Mouse (Mus musculus) fat pad, adult 2 months (tissue): ENCODE data around the gene Nid1.

Experiments used
- DNase-seq: peaks from one replicate; pipeline ENCODE4 v3.0.0-alpha.2; 2011; ENCODE audit warnings: low read depth, low spot score; ENCODE audit errors: extremely low read depth

Gene Nid1

DNA sequence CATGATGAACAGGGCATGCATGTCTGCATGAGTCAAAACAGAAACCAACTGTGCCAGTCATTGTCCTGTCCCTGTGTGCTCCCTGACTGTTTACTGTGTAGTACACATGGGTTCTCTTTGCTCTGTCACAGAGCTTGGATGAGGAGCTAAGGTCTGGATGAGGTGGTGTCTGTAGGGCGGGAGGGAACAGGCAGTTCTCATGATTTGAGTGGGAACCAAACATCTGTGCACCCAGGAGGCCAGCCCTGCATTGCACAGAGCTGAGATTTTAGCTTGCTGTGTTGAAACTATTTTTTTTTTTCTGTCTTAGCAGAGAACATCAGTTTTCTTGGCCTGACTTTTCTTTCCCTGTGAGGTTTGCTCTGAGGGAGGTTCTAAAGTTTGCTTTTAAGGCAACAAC, 50.5 kb downstream of the Nid1 start:
- DNase-seq: no peak

DNA sequence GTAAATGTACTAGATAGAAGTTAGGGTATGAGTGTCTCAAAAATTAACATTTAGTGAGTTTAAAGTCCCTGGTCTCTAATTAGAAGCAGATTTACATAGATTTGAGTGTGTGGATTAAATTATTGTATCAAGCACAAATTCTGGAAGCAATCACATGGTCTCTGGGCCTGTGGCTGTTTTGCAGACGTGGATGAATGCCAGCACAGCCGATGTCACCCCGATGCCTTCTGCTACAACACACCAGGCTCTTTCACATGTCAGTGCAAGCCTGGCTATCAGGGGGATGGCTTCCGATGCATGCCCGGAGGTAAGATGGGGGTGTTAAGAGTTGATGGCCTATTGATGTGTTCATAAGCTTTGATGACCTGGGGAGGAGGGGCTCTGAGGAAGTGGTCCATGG, 52.5 kb downstream of the Nid1 start:
- no peak for DNase-seq

DNA sequence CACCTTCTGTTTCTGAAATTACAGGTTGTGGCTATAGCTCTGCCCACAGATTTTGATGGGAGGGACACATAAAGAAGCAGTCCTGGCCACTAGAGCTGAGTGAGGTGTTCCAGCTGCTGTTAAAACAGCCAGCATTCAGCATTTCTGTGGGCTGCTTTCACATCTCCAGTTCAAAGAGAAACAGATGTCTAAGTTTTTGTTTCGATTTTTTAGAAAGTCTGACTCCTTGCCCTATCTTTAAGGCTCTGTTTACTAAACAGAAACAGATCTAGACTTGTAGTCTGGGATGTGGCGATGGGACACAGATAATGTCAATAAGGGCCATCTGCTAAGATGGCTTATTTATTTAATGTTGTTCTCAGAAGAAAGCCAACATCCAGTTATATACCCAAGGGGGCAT, 54.8 kb downstream of the Nid1 start:
- no peak for DNase-seq

DNA sequence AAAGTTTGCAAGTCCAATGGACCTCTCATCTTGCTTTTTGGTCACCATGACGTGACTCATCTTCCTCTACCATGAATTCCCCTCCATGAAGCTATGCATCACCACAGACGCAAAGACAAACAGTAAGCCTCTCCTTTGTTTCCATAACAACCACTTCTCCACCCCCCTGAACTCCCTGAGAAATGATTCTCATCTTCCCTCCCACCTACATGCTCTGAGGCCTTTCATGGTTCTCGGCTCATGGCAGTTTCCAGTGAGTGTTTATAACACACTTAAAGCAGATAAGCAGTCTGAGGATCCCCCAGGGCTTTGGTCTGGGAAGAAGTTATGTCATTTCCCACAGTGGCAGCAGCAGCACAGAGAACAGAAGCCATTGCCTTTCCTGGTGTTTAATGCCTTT, 56.2 kb downstream of the Nid1 start:
- no peak for DNase-seq

DNA sequence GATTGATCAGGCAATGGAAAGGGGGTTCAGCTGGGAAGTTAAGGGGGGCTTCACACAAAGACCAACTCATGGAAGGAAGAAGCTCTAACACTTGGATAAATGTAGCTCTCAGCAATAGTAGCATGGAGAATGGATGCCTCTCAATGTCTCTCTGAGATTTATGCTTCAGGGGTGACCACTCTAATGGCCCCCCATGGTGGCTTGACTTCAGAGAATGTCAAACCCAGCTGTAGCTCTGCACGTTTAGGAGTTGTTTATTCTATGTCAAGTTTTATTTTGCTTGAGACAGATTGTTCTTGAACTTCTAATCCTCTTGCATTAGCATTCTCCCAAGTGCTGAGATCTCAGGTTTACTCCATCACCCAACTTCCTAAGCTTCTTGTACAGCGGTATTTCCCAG, 60.7 kb downstream of the Nid1 start:
- DNase-seq: no peak

DNA sequence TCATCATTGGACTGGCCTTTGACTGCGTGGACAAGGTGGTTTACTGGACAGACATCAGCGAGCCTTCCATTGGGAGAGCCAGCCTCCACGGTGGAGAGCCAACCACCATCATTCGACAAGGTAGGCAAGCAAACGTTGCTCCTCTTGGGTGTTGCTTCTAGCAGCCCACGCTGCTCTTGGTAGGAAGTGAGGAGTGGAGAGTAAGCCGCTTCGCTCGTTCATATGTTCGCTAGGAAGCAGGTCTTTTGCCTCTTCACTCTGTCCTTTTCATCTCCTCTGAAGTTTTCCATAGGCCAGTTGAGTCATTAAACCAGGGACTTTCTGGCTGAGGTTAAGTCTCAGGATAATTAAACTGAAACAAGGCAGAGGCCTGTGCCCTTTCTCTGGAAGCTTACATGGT, 65.1 kb downstream of the Nid1 start:
- no peak for DNase-seq

DNA sequence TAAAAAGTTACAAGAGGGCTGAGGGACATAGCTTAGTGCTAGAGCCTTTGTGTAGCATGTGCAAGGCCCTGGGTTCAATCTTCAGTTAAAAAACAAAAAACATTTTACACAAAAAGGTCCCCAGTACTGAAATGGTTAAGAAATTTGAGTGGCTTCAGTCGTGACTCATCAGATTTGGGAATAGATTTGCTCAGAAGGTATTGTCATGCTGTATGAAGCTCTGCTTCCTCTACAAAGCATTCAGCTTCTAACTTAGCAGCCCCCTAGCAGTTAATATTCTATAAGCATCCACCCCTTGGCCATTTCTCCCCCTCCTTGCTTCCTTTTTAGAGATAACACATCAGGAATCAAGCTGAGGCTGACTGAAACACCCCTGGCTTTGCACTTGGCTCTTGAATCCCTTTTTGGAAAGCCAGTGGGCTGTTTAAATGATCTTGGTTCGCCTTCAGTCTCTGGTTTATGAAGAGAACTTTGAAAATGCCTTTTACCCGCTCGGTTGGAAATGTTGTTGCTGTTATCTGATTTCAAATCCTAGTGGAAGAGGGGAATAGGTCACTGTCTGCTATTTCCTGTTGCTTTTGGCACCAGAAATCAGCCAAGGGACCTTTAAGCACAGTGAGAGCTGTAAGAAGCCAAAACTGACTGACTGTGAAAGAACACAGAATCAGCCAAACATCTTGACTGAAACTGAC, 66.5 kb downstream of the Nid1 start:
- peak; percentile 73 for DNase-seq

DNA sequence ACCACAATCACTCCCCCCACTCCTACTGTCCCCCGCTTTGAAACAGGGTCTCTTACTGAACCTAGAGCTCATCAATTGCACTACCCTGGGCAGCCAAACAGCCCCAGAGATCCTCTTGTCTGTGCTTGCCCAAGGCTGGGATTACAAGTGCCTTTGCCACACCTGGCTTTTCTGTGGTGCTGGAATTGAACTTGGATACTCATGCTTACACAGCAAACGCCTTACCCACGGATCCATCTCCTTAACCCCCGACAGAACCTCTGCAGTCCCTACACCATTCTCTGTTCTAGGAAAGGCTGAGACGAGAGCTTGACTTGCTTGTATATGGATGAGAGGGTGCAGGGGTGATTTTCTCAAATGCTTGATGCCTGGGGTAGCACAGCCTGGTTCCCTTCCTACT, 67.7 kb downstream of the Nid1 start:
- DNase-seq: peak; percentile 58

DNA sequence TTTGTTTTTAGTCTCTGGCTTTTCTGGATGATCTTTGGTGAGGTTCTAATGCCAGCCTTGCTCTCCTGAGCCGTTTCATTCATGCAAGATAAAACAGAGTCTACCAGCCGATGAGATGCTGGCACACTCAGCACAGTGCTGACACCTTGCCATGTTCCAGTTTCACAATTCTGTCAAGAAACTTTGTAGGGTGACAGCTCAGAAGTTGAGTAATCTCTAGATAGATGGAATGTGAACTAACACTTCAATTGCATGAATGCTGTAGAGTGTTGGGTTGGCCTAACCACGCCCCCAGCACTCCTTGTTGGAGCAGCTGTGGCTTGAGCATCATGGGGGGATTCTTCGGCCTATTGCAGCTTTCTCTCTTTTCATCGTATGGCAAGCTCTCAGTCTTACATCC, 69.2 kb downstream of the Nid1 start:
- DNase-seq: peak; percentile 75

DNA sequence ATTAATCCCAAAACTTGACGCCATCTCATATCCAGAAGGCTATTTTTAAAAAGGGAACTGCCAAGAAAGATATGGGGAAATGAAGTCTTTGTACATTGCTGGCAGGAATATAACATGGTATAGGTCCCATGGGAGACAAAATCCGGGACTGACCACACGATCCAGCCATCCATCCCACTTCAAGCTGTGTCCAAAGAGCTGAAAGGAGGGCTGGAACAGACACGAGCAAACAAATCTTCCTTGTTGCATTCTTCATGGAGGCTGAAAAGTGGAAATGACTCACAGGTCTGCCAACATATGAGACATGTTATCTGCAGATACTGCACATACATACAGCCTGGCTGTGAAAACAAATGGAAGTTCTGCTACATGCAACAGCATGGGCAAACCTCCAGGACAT, 77.5 kb downstream of the Nid1 start:
- DNase-seq: no peak

DNA sequence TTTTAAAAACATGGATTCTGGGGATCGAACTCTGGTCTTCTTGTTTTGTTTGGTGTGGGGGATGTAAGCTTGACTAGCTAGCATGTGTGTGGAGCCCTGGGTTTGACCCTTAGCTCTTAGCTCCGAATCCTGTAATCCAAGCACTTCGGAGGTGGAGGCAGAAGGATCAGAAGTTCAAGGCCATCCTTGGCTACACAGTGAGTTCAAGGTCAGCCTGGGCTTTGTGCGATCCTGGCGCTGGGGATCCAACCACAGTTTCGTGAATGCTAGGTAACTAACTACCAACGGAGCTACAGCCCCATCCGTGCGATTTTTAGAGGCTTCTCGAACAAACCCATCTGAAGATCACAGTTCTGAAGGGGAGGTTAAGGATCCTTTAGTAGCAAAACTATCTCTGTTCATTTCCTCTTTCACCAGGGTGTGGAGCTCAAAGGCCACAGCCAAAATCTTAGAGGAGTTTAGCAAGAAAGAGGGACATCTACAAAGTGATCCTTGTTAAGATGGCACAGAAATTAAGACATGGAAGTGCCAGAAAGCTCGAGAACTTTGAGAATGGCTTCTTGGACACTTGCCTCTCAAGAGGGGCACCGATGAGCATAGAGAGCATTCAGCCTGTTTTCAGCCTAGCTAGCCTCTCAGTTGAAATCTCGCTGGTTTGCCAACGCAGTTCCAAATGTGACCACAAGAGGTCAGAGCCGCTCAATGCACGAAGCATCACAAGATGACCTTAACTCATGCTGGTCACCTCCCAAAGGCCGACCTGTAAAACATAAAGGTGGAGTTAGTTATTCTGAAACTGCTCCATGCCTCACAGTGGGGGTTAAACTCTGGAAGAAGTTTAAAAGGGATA, 79.2 kb downstream of the Nid1 start:
- no peak for DNase-seq

DNA sequence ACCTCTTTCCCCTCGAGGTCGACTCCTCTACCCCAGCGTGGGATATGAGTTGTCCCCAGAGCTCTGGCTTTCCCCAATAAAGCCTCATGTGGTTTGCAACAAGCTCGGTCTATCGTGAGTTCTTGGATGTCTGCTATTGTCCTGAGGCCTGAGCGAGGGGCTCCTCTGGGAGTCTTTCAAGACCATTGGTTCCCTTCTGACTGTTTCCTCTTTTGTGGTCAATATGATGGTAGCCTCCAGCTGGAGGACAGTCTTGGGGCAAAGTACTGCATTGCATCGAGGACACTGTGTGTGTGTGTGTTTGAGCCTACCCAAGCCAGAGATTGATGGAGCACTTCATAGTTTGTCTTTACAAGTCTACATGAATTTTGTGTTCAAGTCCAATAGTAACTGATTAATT, 80.8 kb downstream of the Nid1 start:
- DNase-seq: no peak

DNA sequence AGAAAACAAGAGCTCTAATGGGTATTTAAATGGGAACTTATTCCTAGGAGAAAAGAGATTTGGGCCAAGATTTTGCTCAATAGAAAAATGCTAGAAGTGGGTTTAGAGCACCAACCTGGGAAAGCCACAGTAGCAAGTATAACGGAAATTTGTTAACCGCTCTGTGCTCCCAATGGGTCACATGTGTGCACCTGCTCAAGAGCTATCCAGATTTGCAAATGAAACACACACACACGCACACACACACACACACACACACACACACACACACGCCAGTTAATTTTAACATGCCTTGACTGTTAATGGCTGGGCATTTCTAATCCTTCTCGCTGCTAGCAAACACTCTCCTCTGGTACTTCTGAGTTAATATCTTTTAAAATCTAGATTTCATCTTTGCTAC, 83.1 kb downstream of the Nid1 start:
- no peak for DNase-seq

DNA sequence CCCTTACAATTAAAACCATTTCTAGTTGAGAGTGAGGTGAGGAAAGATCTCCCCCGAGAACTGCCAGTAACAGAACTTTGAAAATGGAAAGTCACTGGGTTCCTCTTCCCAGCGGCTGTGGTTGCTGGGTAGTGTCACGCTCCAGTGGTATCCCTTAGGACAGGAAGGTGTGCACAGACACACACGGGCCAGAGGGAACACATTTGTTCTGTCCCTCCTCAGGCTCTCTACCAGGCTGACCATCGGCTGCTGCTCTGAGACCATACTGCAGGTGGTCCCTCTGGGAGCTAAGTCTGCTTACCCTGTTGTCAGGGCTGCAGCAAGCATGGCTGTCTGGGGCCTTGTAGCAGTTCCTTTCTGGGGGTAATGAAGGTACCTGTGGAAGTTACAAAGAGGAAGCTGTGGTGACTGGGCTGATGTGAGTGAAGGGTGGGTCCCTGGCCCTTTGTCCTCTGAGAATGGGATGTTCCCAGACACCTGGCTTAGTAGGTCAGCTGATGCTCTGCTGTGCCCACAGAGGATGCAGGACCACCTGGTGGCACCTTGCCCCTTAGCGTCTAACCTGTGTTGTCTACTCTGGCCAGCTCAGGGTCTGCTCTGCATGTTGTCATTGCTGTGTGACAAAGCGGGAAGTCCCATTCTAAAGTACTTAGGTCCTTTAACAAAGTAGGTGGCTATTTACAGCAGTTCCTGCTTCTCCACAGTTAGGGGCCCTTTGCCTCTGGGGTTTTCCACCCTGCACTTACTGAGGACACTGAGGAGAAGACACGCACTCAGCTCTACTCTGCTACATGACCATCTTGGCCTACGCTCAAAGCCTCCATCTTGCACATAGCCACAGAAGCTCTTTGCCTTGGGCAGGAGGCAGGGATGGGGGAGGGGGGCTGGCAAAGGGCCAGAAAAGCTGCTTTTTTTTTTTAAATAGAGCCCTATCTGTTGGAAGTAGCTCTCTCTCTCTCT, 86.6 kb downstream of the Nid1 start:
- DNase-seq: no peak

DNA sequence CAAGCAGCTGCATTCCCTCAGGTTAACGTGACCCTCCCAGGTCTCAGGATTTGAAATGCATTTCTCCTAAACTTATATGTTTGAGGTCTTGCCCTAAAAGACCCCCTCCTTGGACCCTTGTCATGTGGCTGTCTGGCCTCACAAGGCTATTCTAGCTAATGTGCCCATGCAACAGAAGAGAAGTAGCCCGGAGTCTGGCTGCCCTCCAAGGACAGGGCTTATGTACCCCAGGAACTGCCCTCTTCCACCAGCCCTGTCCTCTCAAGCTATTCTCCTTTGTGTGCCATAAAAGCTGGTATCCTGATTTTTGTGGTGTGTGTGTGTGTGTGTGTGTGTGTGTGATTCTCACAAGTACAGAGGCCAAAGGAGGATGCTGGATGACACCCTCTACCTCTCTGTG, 87.9 kb downstream of the Nid1 start:
- no peak for DNase-seq

DNA sequence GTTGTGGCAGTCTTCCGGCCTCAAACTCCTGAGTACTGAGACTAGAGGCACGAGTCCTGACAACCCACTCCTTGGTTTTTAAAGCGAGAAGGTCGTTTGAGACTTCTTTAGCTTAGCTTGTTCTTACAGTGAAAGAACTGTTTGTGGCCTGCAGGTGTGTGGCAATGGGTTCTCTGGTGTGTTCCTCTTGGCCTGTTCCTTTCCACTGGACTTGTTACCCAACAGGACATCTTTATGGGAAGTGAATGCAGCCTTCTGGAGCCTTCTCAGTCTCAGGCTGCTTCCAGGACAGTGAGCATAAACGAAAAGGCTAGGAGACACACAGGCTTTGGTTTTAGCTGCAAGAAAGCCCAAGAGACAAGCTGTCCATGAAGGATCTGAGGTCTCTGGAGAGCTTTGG, 88.5 kb downstream of the Nid1 start:
- DNase-seq: peak; percentile 58

DNA sequence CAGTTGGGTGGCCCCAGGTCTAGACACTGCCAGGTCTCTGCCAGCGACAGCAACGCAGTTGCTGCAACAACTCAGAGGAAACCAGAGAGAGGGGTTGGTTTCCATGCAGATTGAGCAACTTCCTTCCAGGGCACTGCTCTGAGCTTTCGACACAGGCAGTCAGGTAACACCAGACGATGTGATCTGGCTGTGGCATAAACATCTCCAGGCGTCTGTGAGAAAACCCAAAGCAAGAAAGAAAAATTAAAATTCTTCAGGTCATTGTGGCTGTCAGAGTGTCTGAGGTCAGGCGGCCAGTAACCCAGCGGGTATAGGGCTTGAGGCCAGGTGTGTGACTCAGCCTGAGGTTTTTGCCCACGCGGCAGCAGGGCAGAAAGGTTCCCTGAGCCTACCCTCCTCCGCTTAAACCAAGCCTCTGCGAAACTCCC, 91.8 kb downstream of the Nid1 start:
- peak; percentile 96 for DNase-seq

DNA sequence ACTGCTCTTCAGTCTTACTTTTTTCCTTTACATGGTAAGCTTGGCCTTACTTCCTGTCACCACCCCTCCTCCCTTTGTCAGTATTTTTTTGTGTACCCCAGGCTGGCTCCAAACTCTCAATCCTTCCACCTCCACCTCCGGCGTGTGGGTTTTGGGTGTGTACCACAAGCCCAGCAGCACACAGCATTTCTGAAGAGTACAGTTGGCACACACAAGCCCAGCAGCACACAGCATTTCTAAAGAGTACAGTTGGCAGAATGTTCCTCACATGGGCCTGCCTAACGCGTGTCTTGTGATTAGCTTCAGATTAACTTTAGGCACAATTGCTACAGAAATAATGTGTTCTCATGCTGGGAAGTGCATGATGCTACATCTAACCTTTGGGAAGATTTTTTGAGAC, 93.6 kb downstream of the Nid1 start:
- peak; percentile 64 for DNase-seq

DNA sequence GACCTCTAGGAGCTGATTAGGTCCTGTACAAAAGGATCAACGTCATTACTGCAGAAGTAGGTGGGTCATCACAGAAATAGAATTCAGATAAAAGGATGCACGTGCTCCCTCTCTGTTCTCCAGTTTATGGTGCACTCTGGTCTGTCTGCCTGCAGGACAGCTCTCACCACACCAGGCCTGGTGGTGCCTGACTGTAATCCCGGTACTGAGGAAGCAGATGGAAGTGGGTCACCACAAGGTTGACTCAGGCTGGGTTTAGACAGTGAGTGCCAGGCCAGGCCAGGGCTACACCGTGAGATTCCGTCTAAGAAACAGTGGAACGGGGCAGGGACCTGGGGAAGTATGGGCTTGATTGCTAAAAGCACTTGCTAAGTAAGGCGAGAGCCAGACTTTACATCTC, 94.6 kb downstream of the Nid1 start:
- no peak for DNase-seq

DNA sequence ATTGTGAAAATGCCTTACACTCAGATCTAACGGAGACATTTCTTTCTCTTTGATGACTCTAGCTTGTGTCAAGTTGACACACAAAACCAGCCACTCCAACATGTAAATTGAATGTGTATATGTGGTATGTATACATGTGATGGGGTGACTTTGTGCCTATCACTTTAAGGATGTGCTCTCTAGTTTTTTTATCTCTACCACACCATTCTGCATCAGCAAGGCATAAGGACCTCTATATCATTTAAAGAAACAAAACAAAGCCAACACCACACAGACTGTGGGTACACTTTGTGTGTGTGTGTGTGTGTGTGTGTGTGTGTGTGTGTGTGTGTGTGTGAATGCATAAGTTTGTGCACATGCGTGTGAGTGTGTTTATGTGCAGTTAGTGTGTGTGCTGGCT, 99.2 kb downstream of the Nid1 start:
- no peak for DNase-seq

DNA sequence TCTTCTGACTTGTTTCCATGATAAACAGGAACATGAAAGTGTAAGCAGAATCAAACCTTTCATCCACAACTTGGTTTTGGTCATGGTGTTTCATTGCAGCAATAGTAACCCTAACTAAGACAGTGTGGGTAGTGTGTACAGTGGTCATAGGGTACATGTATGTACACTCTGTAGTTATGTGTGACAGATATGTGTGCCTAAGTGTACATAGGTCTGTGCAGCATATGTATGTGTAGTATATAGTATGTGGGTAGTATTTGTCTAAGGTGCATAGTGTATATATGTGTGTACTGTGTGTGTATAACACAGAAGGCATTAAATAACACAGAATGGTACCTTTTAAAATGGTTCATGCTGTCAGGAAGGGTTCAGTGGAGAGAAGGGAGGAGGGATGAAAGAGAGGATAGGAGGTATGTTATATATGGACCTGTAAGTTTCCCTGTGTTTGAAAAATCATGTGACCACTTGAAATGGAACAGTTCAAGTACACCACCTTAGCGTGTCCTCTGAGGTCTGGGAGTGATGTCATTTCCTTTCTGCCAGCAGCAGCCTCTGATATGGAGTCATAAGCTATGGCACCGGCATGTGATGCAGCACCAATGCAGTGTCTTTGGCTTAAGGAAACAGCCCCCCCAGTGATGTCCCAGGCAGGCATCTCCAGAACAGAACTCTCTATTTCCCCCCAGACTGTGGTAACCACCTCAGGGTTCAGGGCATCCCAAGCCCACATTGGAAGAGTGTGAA, 100.1 kb downstream of the Nid1 start:
- no peak for DNase-seq
